Mouse (Mus musculus) spleen, adult 12 weeks (tissue): ENCODE results near the gene Vasn.

ENCODE experiments used
- DNase-seq: peaks from one replicate; pipeline ENCODE4 v3.0.0; 2022; ENCODE audit warnings: low spot score

Gene Vasn

DNA sequence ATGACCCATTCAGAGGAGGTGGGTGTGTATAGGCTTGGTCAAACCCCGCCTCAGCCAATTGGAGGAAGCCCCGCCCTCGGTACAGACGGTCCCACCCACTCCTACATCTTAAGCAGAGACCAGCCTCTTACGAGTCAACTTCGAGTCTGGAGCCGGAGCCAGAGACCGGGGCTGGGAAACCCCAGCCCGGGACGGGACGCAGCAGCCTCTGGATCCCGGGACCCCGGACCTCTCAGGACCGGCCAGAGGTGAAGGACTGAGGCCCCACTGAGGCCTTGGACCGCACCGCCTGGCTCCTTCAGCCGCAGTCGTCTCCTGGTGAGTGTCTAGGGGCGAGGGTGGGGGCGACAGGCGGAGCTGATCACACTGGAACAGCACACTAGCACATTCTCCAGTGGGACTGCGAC, at the start of gene Vasn, which contains the start of gene Dnaja3:
Gene Vasn, plus strand, starts transcription at position 111 of the 407 bp plus-strand sequence.
Gene Dnaja3, plus strand, starts transcription at position 159 of the 407 bp plus-strand sequence.
- peak; percentile 68 for DNase-seq

DNA sequence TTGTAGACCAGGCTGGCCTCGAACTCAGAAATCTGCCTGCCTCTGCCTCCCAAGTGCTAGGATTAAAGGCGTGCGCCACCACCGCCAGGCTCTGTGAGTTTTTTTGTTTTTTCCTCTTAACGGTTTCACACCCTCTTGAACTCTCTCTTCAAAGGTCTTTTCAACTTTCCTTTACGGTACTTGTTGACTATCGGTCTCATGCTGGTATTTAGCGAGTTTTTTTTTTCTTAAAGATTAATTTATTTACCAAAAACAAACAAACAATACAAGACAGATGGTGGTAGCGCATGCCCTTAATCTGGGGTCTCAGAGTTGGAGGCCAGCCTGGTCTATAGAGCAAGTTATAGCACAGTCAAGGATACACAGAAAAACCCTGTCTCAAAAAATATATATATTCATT, 49.5 kb upstream of the Vasn start:
- no peak for DNase-seq

DNA sequence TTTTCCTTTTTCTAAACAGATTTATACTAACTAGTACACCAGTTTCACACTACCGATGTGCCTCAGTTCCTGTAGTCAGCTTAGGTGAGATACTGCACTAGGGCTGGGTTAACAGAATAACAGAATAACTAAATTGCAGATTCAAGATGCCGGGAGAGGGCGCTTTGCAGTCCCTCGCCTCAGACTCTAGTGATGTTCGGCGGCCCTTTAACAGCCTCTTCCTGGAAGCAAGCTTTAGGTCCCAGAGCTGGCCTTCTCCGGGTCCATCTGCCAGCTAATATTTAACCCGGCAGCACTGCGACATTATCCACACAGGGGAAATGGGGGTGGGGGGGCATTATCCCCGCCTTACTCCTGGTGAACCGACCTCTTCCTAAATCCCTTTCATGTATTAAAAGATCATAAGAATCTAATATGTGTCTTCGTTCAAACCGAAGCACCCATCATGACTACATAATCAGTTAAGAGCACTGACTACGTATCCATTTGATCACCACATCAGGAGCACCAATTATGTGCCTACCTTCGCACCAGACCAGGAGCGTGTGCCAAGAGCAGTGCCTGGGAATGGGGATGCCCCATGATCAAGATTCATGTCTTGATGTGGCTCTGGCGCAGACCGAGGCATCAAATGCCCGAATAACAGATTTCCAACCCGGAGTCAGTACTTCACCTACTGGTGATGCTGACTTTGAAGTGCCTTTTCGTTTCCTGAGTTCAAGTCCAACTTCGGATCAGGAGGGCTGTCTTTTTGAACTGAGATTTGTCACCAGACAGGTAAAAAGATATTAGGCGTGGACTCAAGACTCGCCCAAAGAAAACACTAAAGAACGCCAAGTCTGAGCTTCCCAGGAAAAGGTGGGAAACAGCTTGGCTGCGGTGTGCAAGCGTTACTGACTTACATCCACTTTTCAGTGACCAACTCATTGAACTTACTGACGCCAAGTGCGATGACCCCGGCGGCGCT, 46.5 kb upstream of the Vasn start:
- no peak for DNase-seq

DNA sequence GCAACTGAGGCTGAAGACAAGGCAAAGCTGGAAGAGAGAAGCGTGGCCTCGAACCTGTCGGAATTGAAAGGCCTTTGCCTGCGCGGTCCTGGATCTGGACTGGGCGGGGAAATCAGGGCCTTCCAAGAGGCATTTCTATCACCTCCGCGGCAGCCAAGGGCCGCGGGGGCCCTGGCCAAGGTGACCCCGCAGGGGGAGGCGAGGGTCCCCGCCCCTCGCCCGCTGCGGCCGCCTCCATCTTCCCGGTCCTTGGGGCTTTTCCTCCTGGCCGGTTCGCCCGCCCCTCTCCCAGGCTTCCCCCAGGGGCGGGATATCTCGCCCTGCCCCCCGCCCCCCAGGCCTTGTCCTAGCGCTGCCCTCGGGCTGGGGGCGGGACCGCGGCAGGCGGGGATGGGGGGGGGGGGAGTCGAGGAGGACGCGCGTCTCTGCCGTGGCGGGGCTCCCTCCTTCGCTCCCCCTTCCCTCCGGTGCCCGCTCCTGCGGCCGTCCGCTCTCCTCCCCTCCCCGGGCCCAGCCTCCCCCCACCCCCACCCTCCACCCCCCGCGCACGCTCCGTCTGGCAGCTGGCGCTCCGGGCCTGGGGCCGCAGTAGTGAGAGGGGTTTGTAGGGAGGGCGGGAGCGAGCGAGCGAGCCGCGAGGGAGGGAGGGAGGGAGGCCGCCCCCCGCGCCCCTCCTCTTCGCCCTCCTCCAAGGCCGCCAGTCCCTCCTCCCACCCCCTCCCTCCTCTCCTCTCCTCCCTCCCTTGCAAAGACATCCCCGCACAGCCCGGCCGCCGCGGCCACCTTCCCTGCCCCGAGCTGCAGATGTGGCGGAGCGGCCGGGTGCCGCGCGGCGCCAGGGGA, 45.5 kb upstream of the Vasn start, which contains the start of gene Glis2:
Gene Glis2, plus strand, starts transcription at position 743 of the 843 bp plus-strand sequence.
- DNase-seq = no peak

DNA sequence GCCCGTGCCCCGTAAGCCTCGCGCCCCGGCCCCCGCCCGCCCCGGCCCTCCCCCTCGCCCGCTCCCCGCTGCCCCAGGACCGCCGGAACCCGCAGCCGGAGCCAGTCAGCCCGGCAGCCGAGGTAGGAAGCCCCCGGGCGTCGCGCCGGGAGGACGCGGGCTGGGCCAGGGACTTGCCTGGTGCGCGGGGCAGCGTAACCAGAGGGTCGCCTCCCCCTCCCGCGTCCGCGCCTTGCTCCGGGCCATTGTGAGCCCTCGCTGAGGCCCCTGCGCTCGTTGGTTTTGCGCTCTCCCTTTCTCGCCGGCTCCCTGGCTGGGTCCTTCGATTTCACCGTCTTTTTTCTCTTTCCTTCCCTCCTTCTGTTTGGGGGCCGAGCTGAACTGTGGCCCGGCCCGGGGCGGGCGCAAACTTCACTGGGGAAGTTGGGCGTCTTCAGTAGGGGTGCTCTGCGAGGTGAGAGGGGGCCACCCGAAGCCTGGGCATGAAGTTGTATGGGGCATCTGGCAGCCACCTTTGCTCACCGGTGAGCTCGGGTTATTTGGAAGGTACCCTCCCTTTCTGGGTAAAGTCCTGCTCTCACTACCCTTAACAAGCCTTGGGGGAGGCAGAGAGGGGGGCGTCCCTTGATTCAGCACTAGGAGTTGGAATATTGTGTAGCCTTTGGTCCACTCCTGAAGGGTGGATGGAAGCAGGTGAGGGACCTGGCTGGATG, 44.8 kb upstream of the Vasn start:
- no peak for DNase-seq

DNA sequence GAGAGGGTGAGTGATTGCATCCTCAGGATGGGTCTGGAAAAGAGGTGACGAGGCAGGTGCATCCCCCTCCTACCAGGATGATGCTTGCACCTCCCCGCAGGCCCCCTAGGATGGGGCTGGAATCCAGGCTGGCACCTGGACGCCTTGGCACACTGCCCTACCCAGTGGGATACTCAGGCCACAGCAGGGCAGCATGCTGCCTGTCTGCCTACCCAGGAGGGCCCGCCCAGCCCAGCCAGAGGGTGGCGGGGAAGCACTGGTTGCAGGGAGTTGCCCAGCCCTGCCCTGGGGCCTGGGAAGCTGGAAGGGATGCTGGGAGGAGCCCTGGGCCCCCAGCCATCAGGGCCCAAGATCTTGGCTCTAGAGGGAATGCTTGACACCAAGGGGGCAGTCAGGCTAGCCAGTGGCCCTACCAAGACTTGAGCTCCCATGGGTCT, 44.2 kb upstream of the Vasn start:
- no peak for DNase-seq

DNA sequence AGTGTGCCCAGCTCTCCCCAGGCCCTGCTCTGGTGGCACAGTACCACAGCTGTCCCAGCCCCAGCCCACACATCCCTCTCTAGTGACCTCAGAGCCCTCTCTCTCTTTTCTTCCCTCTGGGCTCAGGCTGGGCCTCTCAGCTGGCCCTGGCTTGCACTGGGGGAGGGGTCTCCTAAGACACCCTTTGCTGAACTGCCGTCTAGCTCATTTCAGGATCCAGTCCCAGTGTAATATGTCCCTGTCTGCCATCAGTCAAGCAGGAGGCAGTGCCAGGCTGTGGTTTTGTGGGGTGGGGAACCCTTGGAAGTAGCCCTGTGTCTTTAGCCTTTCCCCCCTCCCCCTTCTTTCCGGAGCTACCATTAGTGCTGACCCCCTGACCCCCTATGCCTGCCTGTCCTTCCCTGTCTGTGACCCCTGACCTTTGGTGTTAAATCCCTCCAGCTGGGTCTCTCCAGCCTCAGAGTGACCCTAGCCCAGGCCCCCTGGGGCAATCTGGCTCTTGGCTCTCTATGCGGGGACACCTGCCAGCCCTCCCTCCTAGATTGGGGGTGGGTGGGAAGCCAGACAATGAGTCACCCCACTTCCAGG, 43.5 kb upstream of the Vasn start:
- no peak for DNase-seq

DNA sequence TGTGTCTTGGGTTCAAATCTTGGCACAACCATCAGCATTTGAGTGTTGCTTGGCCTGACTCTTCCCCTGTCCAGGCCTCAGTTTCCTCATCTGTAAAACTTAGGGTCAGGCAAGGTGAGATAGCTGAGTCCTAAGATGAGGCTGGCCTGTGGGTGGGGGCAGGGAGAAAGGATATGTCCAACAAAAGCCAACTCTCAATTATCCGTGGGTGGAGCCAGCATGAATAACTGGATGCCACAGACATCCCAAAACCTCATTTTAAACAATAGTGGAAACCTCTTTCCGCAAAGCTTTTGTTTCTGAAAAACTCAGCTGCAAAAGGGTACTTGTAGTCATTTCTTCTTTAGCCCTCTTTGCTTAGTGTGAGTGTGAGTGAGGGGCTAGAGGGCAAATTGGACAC, 42.9 kb upstream of the Vasn start:
- no peak for DNase-seq

DNA sequence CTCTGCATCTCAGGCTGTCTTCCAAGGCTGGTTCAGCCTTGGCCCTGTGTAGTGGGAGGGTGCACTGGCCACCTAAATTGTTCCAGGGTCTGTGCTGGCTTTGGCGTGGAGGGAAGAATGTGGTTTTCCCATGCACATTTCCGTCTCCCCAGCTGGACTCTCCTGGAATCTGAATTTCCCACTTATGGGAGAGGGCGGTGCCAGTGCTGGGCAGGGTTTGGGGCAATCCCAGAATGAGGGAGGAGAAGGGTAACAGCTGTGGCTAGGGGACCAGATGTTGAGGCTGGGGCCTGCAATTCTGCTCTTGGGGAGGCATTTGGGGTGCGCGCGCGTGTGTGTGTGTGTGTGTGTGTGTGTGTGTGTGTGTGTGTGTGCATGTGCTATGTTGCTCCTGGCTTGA, 42.4 kb upstream of the Vasn start:
- no peak for DNase-seq

DNA sequence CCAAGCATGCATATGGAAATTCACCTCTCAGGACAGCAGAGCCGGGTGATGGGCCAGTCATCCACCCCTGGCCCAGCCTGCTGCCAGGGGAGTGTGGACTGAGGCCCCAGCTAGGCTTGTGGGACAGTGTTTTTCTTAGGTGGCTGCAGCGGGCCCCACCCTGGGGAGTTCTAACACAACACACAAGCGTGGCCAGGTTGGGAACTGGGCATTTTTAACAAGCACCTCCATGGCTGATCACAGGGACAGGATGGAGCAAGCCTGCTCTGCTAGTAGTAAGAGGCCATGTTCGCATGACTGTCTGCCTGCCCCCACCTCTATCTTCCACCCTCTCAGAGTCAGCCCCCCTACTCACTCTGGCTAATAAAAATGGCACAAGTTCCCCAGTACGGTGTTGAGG, 41.7 kb upstream of the Vasn start:
- no peak for DNase-seq

DNA sequence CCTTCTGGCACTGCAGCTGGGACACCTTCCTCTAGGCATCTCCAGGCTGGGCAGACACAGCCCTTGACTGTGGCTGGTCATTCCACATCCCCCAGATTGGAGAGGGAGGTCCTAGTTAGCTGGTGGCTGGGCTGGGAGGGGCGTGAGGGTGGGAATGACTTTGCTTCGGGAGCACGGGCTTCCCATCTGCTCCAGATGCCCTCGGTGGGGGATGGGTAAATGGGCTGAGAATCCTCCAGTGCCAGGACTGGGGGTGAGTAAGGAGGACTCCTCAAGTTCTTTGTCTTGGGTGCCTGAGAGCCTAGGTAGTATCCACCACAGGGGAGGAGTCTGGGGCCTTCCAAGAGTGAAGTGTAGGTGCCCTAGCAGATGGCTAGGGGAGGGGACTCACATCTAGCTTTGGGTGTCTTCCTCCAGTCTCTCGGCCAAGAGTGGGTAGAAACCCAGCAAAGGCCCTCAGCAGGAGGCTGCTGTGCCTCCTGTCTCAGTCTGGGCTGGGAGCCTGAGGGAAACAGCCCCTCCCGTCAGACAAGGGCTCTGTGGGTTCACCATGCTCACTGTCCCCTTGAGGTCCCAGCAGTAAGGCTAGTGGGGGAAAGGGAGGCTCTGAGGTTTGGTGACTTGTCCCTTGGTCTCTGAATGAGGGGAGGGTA, 40.7 kb upstream of the Vasn start:
- DNase-seq = no peak

DNA sequence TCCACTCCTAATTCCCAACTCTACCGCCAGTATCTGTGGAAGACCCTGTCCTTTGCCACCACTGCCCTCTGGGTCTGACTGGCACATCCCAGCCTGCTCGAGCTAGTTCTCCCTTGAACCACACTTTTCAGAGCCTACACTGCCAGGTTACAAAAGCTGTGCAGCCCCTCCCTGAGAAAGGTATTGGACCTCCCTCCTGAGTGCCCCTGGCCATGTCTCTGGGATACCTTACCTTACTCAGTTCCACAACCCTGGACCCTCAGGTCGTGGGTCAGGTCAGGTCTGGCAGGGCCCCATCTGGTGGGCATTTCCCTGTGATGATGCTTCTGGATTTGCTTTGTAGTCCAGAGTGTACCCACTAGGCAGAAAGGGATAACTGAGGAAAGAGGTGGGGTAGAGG, 40.1 kb upstream of the Vasn start:
- no peak for DNase-seq

DNA sequence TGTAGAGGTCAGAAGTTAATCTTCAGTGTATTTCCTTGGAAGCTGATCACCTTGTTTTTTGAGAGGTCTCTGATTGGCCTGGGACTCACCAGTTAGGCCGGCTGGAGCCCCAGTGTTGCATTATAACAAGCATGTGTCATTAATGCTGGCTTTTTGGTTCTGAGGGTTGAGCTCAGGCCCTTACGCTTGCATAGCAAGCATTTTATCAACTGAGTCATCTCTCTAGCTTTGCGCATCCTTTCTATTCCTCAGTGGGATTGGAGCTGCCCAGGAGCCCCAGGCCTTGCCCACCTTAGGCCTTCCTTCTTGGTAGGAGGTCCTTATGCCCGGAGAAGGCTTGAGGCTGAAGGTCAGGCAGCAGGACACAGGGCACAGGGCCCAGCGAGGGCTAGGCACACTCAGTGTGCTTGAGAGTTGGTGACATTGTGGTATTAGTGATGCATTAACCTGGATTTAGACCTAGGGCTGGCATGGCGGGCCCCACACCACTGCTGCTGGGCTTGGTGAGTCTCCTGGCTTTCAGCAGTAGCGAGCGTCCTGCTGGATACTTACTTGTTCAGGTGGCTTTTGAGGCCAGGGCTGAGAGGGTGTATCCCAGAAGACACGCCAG, 38.9 kb upstream of the Vasn start:
- no peak for DNase-seq

DNA sequence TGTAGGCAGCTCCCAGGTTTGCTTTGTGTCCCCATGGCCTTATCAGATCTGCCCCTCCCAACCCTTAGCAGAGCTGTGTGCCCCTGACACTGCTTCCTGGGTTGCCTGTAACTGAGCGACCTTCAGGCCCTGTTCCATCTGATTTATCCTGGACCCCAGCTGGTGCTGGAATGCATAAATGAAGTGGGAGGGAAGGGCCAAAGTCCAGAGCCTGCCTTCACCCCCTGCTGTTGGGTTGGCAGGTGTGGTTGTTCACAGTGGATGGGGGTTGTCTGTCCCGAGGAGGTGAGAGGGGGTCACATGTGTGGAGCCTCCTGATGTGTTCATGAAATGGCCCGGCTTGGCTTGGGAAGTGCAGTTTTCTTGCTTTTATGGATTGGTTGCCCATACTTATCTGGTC, 37.6 kb upstream of the Vasn start:
- no peak for DNase-seq

DNA sequence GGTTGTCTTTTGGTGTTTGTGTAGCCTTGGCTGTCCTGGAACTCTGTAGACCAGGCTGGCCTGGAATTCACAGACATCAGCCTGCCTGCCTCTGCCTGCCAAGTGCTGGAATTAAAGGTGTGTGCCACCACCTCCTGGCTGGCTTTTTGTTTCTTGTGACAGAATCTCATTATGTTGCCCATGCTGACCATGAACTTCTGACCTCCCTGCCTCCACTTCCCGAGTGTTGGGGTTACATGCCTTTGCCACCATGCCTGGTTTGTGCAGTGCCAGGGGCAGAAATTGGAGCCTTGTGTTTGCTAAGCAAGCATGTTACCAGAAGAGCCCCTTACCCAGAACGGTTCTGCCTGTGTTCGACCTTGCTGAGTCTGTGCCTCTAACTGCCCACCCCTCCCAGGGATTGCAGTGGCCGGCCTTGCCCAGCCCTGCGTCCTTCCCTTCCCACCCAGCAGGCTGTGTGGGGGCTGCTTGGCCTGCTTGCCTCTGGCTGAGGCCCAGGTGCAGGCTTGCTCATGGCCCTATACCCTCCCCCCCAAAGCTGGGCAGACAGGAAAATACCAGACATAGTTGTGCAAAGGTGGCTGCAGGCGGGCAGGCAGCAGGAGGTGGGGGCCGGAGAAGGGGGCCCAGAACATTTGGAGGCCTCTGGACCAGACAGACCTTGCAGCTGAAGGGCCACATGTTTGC, 36.8 kb upstream of the Vasn start:
- DNase-seq = no peak

DNA sequence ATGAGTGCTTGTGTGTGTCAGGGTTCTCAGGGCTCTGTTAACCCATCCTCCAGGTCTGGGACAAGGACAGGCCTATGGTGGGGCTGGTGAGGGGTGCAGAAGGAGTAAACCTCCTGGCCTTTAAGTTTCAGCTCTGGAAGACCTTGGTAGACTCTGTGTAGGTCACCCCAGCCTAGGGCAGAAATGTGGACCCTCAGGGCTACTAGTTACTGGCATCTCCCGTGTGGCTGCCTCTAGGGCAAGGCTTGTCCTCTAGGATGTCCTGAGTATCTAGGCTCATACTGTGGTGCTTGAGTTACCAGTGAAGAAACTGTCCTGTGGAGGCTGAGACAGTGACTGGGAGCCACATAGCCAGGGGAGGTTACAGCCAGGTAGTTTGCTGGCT, 36.3 kb upstream of the Vasn start:
- no peak for DNase-seq

DNA sequence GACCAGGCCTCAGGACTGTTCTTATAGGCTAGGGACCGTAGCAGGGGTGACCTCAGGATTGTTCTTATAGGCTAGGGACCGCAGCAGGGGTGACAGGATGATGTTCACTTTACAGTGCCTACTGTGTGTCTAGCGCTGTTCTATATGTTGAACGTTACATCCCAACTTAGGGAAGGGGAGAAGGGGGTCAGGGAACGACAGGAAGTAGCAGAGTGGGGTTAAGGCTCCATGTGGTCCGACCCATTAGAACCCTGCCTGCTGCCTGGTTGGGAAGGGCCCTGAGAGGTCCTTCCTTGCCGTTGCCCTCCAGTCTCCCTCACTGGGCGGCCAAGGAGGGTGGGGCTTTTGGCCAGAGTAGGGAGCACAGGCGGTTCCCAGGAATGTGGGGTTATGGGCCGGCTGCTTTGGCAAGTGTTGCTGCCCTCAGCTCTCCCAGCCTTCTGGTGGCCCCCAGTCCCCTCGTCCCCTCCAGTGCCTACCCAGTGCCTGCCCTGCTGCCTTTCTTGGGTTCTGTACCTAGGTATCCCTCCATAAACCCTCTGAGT, 35.4 kb upstream of the Vasn start:
- DNase-seq = no peak

DNA sequence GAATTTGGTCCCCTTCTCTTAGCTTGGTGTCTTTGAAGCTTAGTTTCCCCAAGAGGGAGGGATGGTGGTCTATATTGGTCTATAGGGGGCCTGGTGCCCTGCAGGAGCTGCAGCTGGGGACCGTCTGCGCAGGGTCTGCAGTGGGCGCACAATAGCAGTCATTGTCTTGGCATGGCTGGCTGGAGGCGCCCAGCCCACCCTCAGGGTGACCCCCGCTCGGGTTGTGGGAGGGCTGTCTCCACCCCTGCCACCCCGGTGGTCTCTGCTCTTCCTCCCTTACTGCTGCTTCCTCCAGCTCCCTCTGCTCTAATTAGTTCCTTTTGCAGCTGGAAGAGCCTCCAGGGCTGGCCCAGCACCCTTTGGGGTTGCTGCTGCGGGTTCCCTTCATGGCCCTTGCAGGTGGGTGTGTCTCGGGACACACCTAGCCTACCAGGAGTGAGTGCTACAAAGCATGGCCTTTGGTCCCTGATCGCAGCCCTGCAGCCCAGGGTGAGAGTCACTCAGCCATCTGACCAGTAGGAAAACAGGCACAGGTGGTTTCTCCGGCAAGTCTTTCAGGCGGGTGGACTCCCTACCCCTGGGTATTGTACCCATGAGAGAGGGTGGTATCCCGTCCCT, 34.1 kb upstream of the Vasn start:
- DNase-seq = no peak

DNA sequence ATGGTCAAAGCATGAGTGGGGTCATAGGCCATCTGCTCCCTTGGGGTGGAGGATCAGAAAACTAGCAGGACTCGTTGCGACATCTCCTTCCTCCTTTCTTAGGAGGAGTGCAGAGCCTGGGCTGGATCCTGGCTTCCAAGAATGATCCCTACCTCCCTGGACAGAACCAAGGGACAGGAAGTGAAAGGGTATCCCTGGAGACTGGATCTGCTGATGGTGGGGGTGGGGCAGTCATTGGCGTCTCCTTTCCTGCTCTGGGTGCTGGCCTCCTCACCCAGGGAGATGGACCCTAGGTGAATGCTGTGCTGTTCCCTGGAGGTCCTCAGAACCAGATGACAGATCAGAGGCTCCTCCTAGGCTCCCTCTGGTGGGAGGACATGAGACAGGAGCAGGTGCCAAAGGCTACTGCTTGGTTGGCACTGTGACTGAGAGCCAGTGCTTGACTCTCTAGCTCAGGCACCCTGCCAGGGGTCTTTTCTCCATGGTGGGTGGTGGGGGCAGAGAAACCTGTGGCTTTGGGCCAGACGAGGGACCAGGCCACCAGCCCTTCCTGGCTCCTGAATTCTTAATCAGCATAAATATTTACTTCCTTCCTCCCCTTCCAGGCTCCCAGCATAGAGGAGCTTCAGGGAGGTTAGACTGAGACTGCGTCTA, 33.2 kb upstream of the Vasn start:
- DNase-seq = no peak
